Mouse (Mus musculus): ENCODE measurements at regions not wholly inside any gene's neighbourhood (a gene's known extent, or its start where the extent isn't known, plus 50 kb on each side); places are given as distances from the start of the nearest gene placed in this dataset.

DNA sequence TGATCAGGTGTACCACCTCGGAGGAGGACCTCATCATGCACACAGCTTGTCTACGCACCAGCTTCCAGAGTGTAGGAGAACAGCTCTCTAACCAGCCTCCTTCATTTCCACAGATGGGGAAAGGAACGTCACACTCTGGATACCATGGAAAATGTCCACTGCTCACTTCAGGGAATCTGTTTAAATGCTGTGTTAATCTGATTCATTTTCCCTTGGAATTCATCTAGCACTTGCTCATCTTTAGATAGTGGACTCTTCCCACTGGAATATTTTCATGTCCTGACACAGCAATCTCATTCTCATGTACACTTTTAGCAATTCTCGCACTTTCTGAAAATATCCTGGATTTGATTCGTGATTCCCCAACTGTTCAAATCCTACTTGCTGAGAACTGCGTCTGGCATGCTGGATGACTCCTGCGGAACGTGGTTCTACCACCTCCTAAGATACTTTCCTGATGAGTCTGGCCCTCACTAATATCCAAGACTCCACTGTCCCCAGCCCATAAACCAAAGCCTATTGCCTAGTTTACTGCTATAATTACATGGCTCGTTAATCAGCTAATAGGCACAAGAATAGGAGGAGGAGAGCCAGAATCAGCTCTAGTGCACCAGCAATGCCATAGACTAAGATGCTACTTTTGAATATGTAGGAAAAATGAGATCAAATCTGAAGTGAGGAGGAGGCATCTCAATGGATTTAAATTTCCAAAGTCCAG lies 56.0 kb upstream of the Bdnf start:
- peak; percentile 3 for DNase-seq (ENCODE audit: low read depth)
- TF ChIP-seq CTCF (IDR thresholded peaks at IDR 0.05; ENCODE audit: borderline replicate concordance, extremely low read depth, insufficient read depth, insufficient read length) = no peak
- TF ChIP-seq POLR2A (IDR thresholded peaks at IDR 0.05; ENCODE audit: borderline replicate concordance, extremely low read depth, insufficient read depth, insufficient read length, poor library complexity, severe bottlenecking) = no peak

DNA sequence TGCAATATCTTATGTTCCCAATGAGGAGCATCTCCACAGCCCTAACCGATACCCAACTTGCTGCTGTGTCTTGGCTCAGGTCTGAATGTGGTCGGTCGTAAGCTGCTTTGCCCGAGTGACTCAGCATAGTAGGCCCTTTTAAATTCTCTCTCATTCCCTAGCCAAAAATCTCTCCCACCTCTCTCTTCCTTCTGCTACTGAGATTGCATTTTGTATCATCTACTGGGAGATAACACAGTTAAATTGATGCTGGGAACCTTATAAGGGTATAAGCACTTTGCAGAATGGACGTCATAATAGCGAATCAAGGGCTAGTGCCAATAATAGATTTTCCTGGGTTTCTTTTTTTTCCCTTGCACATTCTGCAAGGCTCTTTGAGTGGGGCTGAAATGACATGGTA lies 54.8 kb upstream of the Bdnf start:
- TF ChIP-seq CTCF (IDR thresholded peaks at IDR 0.05; ENCODE audit: borderline replicate concordance, extremely low read depth, insufficient read depth, insufficient read length) (no peak), POLR2A (IDR thresholded peaks at IDR 0.05; ENCODE audit: borderline replicate concordance, extremely low read depth, insufficient read depth, insufficient read length, poor library complexity, severe bottlenecking) (no peak)
- DNase-seq (ENCODE audit: low read depth) = no peak

DNA sequence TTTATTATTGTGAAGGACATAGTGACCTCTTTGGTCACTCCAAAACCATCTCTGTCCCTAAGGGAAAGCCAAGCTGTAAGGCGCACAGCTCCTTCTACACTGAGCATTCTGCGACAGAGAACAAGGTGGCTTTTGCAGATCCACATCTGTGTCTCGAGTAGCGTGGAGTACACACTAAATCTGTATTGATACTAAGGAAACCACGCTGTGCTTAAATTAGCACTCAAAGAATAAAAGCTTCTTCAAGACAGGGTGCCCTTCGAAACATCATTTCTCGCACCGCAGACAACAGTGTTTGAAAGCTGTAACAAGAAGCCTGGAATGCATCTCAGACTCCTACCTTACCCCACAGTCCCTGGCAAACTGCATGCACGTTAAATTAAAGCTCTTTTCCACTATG lies 52.9 kb upstream of the Bdnf start:
- no peak for TF ChIP-seq CTCF (IDR thresholded peaks at IDR 0.05; ENCODE audit: borderline replicate concordance, extremely low read depth, insufficient read depth, insufficient read length)
- TF ChIP-seq POLR2A (IDR thresholded peaks at IDR 0.05; ENCODE audit: borderline replicate concordance, extremely low read depth, insufficient read depth, insufficient read length, poor library complexity, severe bottlenecking) = no peak
- DNase-seq (ENCODE audit: low read depth) = peak; percentile 37

Data from brain, embryonic 14.5 days (tissue).